Mouse (Mus musculus): ENCODE measurements around the gene Olfr731. TPM values are rescaled to one million over a fixed set of nuclear protein-coding genes. Genes with fewer than 3 reads are reported as not detected.

Gene Olfr731
- not detected for polyA plus RNA-seq (2014; fragmentation: Illumina TruSeq; extraction: RNeasy Lipid Tissue Mini Kit (QIAGEN cat#74804); ENCODE audit: low read depth, low replicate concordance)

DNA sequence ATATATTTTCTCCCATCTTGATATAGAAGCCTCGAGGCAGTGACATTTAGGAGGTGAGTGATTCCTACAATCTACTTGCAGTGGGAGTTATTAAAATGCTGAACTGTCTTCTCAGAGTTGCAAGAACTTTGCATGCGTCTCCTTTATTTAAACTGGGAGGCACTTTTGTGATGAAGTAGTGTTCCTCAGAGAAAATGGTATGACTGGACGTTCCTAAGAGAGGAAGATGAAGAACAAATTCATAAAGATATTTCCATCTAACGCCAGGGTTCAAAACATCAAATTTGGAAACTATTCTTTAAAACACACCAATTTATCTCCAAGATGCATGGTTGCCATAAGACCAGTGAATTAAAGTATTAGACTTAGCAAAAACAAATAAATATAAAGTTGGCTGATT is at the start of gene Olfr731:
Gene Olfr731, minus strand, starts transcription at position 101 of the 400 bp plus-strand sequence.

DNA sequence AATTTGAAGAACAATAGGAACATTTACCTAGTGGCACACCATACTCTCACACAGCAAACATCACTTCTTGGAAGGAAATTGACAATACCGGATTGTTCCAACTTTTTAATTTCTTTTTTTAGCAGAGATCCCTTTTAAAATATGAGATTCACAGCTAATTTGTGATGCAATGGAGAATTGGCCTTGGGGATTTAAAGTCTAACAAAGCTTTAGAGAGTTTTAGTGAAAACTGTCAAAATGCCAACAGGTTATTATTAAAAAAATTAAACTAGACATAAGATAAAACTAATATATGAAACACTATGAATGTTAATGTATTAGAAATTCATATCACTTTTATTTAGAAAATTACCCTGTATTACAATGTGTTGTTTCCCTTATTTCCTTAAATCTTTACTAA is 42.4 kb upstream of the Olfr731 start, which contains the start of gene Olfr732:
Gene Olfr732, minus strand, starts transcription at position 101 of the 400 bp plus-strand sequence.

DNA sequence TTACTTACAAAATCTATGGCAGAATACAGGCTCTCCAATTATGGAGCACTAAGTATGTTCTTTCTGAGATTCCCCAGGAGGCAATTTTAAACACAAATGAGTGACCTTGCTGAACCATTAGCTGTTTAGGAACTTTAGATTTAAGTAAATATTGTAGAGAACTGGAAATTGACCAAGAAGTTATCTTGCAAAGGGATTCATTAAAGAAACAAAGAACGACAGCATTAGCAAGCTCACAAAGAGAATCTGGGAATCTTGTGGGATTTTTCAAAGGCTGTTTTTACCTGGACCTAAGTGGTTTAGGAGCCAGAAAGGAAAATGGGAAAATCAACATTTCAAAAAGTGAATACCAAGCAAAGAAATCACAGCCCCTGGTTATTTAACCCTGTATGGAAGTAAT is 53.6 kb downstream of the Olfr731 start, which contains the start of gene Olfr730:
Gene Olfr730, minus strand, starts transcription at position 101 of the 400 bp plus-strand sequence.

Other genes starting within 250 kb of the Olfr731 start
- gene Olfr725, start 201.5 kb downstream of the Olfr731 start, polyA plus RNA-seq (2014; fragmentation: Illumina TruSeq; extraction: RNeasy Lipid Tissue Mini Kit (QIAGEN cat#74804); ENCODE audit: low read depth, low replicate concordance): not detected
- gene Olfr726, start 150.9 kb downstream of the Olfr731 start, polyA plus RNA-seq (2014; fragmentation: Illumina TruSeq; extraction: RNeasy Lipid Tissue Mini Kit (QIAGEN cat#74804); ENCODE audit: low read depth, low replicate concordance): not detected
- not detected for gene Olfr727, start 118.7 kb downstream of the Olfr731 start, polyA plus RNA-seq (2014; fragmentation: Illumina TruSeq; extraction: RNeasy Lipid Tissue Mini Kit (QIAGEN cat#74804); ENCODE audit: low read depth, low replicate concordance)
- not detected for gene Olfr728, start 99.2 kb downstream of the Olfr731 start, polyA plus RNA-seq (2014; fragmentation: Illumina TruSeq; extraction: RNeasy Lipid Tissue Mini Kit (QIAGEN cat#74804); ENCODE audit: low read depth, low replicate concordance)
- gene Olfr729, start 89.0 kb downstream of the Olfr731 start, polyA plus RNA-seq (2014; fragmentation: Illumina TruSeq; extraction: RNeasy Lipid Tissue Mini Kit (QIAGEN cat#74804); ENCODE audit: low read depth, low replicate concordance): not detected
- gene Olfr730, start 53.7 kb downstream of the Olfr731 start, polyA plus RNA-seq (2014; fragmentation: Illumina TruSeq; extraction: RNeasy Lipid Tissue Mini Kit (QIAGEN cat#74804); ENCODE audit: low read depth, low replicate concordance): not detected
- gene Olfr732, start 42.3 kb upstream of the Olfr731 start, polyA plus RNA-seq (2014; fragmentation: Illumina TruSeq; extraction: RNeasy Lipid Tissue Mini Kit (QIAGEN cat#74804); ENCODE audit: low read depth, low replicate concordance): not detected
- gene Olfr733, start 59.7 kb upstream of the Olfr731 start, polyA plus RNA-seq (2014; fragmentation: Illumina TruSeq; extraction: RNeasy Lipid Tissue Mini Kit (QIAGEN cat#74804); ENCODE audit: low read depth, low replicate concordance): not detected
- gene Olfr734, start 84.9 kb upstream of the Olfr731 start, polyA plus RNA-seq (2014; fragmentation: Illumina TruSeq; extraction: RNeasy Lipid Tissue Mini Kit (QIAGEN cat#74804); ENCODE audit: low read depth, low replicate concordance): not detected
- gene Olfr735, start 107.0 kb upstream of the Olfr731 start, polyA plus RNA-seq (2014; fragmentation: Illumina TruSeq; extraction: RNeasy Lipid Tissue Mini Kit (QIAGEN cat#74804); ENCODE audit: low read depth, low replicate concordance): not detected
- gene Tlr11, start 116.0 kb upstream of the Olfr731 start, polyA plus RNA-seq (2014; fragmentation: Illumina TruSeq; extraction: RNeasy Lipid Tissue Mini Kit (QIAGEN cat#74804); ENCODE audit: low read depth, low replicate concordance): not detected
- gene Olfr736, start 139.3 kb upstream of the Olfr731 start, polyA plus RNA-seq (2014; fragmentation: Illumina TruSeq; extraction: RNeasy Lipid Tissue Mini Kit (QIAGEN cat#74804); ENCODE audit: low read depth, low replicate concordance): not detected
- gene Olfr738, start 165.7 kb upstream of the Olfr731 start, polyA plus RNA-seq (2014; fragmentation: Illumina TruSeq; extraction: RNeasy Lipid Tissue Mini Kit (QIAGEN cat#74804); ENCODE audit: low read depth, low replicate concordance): not detected
- not detected for gene Olfr739, start 176.8 kb upstream of the Olfr731 start, polyA plus RNA-seq (2014; fragmentation: Illumina TruSeq; extraction: RNeasy Lipid Tissue Mini Kit (QIAGEN cat#74804); ENCODE audit: low read depth, low replicate concordance)
- not detected for gene Olfr740, start 203.7 kb upstream of the Olfr731 start, polyA plus RNA-seq (2014; fragmentation: Illumina TruSeq; extraction: RNeasy Lipid Tissue Mini Kit (QIAGEN cat#74804); ENCODE audit: low read depth, low replicate concordance)
- gene Olfr741, start 230.9 kb upstream of the Olfr731 start, polyA plus RNA-seq (2014; fragmentation: Illumina TruSeq; extraction: RNeasy Lipid Tissue Mini Kit (QIAGEN cat#74804); ENCODE audit: low read depth, low replicate concordance): not detected